ENCODE assay signal across 9 mouse cellular contexts in genomic region chr6:35255017-35255416, GRCm38 (mm10). TPM values are rescaled to one million over a fixed set of nuclear protein-coding genes. Genes with fewer than 3 reads are reported as not detected.
DNase-seq lines count a peak whose midpoint lies in the region; ATAC-seq and TF ChIP-seq lines count a peak whose summit lies in the region.
"Had no signal": no experiment of that assay in that cellular context is flagged by ENCODE, and none has a peak within 500 bp of the region (broad histone marks: within the 10 kb centered on the region; RNA-seq: fewer than 3 reads in every experiment).

No protein-coding gene starts in this region.

- peak overlapping the region; percentile 98 for H3K27ac ChIP-seq in heart, adult 2 months
- peak overlapping the region; percentile 1; the same call in 1 of the 2 replicates for H3K27ac ChIP-seq in hindbrain, embryonic 10.5 days
- H3K27ac ChIP-seq in liver, embryonic 13.5 days = peak overlapping the region; percentile 99

- no peak for TF ChIP-seq POLR2A in heart, adult 2 months (IDR thresholded peaks at IDR 0.05; ENCODE audit: insufficient read depth, low read depth, low read length)

- TF ChIP-seq CTCF in heart, adult 2 months (IDR thresholded peaks at IDR 0.05) = no peak
- no peak for TF ChIP-seq CTCF in E14TG2a.4 (conservative IDR thresholded peaks at IDR 0.05; ENCODE audit: low read length)

- peaks cover 21% of the 10 kb centered on the region for H3K36me3 ChIP-seq in heart, adult 2 months (ENCODE audit: control insufficient read depth, insufficient read depth, low read length)
- H3K36me3 ChIP-seq in E14TG2a.4 (ENCODE audit: insufficient read depth, low read length) = peaks cover 21% of the 10 kb centered on the region
- no peaks in the 10 kb centered on the region for H3K36me3 ChIP-seq in hindbrain, embryonic 10.5 days
- peaks cover 3% of the 10 kb centered on the region; the same call in 1 of the 2 replicates for H3K36me3 ChIP-seq in liver, embryonic 13.5 days

- no peak for TF ChIP-seq EP300 in heart, adult 2 months (IDR thresholded peaks at IDR 0.05; ENCODE audit: insufficient read depth, low read depth, low read length)

- WGBS in heart, adult 2 months = 55% methylated on average over 12 of the region's 12 CpGs
- WGBS in hindbrain, embryonic 10.5 days = 81% methylated on average over 12 of the region's 12 CpGs
- WGBS in liver, embryonic 13.5 days (ENCODE audit: insufficient replicate concordance) = 34% methylated on average over 12 of the region's 12 CpGs

- DNase-seq in heart, adult 2 months = no peak
- no peak for DNase-seq in heart, postnatal 36 days
- no peak for DNase-seq in hindbrain, embryonic 10.5 days (ENCODE audit: low spot score)
- DNase-seq in liver, embryonic 13.5 days = peak; percentile 45
- no peak for DNase-seq in thymus, postnatal 10 days (ENCODE audit: low spot score in 2 of 2)
- DNase-seq in left cerebral cortex, adult 9 months (ENCODE audit: low spot score in 2 of 2) = no peak
- no peak for DNase-seq in right cerebral cortex, postnatal 4 days
- DNase-seq: adrenal gland, postnatal 25 days had no signal

- peaks cover 26% of the 10 kb centered on the region for H3K4me1 ChIP-seq in heart, adult 2 months (ENCODE audit: control insufficient read depth, insufficient read depth, low read length)
- peaks cover 72% of the 10 kb centered on the region for H3K4me1 ChIP-seq in E14TG2a.4 (replicated peaks; ENCODE audit: low read depth, low read length)
- H3K4me1 ChIP-seq in hindbrain, embryonic 10.5 days (replicated peaks) = peaks cover 33% of the 10 kb centered on the region
- H3K4me1 ChIP-seq in liver, embryonic 13.5 days (replicated peaks) = peaks cover 74% of the 10 kb centered on the region

- H3K9me3 ChIP-seq in E14TG2a.4 (ENCODE audit: low read length) = no peaks in the 10 kb centered on the region
- no peaks in the 10 kb centered on the region for H3K9me3 ChIP-seq in hindbrain, embryonic 10.5 days
- no peaks in the 10 kb centered on the region for H3K9me3 ChIP-seq in liver, embryonic 13.5 days (replicated peaks)

- H3K4me2 ChIP-seq in liver, embryonic 13.5 days = peak overlapping the region; percentile 81

- intact Hi-C loops in heart, adult 2 months (cut with DNase I) = no loop called here
- intact Hi-C loops in heart, postnatal 36 days (cut with DNase I) = no loop called here

- no peaks in the 10 kb centered on the region for H3K27me3 ChIP-seq in heart, adult 2 months (ENCODE audit: control insufficient read depth, insufficient read depth, low read length)
- H3K27me3 ChIP-seq in E14TG2a.4 (ENCODE audit: insufficient read depth, low read length) = no peaks in the 10 kb centered on the region
- no peaks in the 10 kb centered on the region for H3K27me3 ChIP-seq in hindbrain, embryonic 10.5 days (ENCODE audit: insufficient read depth, poor library complexity, severe bottlenecking)
- no peaks in the 10 kb centered on the region for H3K27me3 ChIP-seq in liver, embryonic 13.5 days

- H3K9ac ChIP-seq in heart, adult 2 months (ENCODE audit: low read depth, low read length) = no peak overlapping the region; the same call in 1 of the 2 replicates
- H3K9ac ChIP-seq in liver, embryonic 13.5 days = peak overlapping the region; percentile 95

- ATAC-seq in liver, embryonic 13.5 days (ENCODE audit: low read depth) = peak; percentile 30

- no peak overlapping the region for H3K4me3 ChIP-seq in heart, adult 2 months
- H3K4me3 ChIP-seq in E14TG2a.4 (replicated peaks; ENCODE audit: low read length) = peak overlapping the region; percentile 91
- peak overlapping the region; percentile 77; the same call in 1 of the 2 replicates for H3K4me3 ChIP-seq in hindbrain, embryonic 10.5 days
- H3K4me3 ChIP-seq in liver, embryonic 13.5 days (replicated peaks) = peak overlapping the region; percentile 79

- peaks cover 4% of the 10 kb centered on the region for H3K79me2 ChIP-seq in heart, adult 2 months (replicated peaks; ENCODE audit: control insufficient read depth, insufficient read depth, low read length)

RNA-seq across cellular contexts. Expression of gene Slc13a4, which starts 52.9 kb away (rescaled TPM):
- not detected for total RNA-seq in heart, adult 2 months (2021)
- polyA plus RNA-seq in heart, adult 2 months (2012; rRNA removed) = 0.53 and 0.70 TPM in 2 replicates
- total RNA-seq in heart, postnatal 36 days (2021) = under 1 TPM; 0.11 to 0.17 TPM
- 0.56 and 0.72 TPM in 2 replicates for polyA plus RNA-seq in hindbrain, embryonic 10.5 days (2016; fragmentation: Nextera tagmentation; extraction: Ambion mirVana)
- 0.10 TPM in 2 replicates for polyA plus RNA-seq in liver, embryonic 13.5 days (2015; fragmentation: Nextera tagmentation; extraction: Ambion mirVana)

Comparison
In these comparisons a context has a peak if more than half of its experiments do, and no peak if none do; other contexts are left out.
1. H3K27ac ChIP-seq: peak in every context shown above with its lines; median percentile 99 in liver, embryonic 13.5 days; 98 in heart, adult 2 months; 1 in hindbrain, embryonic 10.5 days.